Mouse (Mus musculus) forebrain, postnatal 0 days (tissue): ENCODE results near the gene Jph2. TPM values are rescaled to one million over a fixed set of nuclear protein-coding genes. Genes with fewer than 3 reads are reported as not detected.

ENCODE experiments used
- ATAC-seq: fragments of 200-750 bp; cut with Nextera tagmentation; 2 replicates; pipeline ENCODE4 v1.8.0; 2017; ENCODE audit warnings: mild to moderate bottlenecking, moderate library complexity
- DNase-seq: peaks from one replicate; pipeline ENCODE4 v3.0.0-alpha.2; 2015
- H3K27ac ChIP-seq: fragments of 300-500 bp; sonication (generic); 2 replicates; pipeline ENCODE4 v1.5.1; 2014; ENCODE audit warnings: low read depth, mild to moderate bottlenecking, antibody characterized with exemption, low read length, moderate library complexity, mixed read lengths
- H3K27me3 ChIP-seq: fragments of 300-500 bp; sonication (generic); 2 replicates; pipeline ENCODE4 v1.6.1; 2014; ENCODE audit warnings: mild to moderate bottlenecking, low read length, mixed read lengths; ENCODE audit not compliant: insufficient read depth
- H3K36me3 ChIP-seq: fragments of 300-500 bp; sonication (generic); 2 replicates; pipeline ENCODE4 v1.6.1; 2014; ENCODE audit warnings: mild to moderate bottlenecking, moderate library complexity; ENCODE audit not compliant: insufficient read depth
- H3K4me1 ChIP-seq: fragments of 300-500 bp; sonication (generic); 2 replicates; pipeline ENCODE4 v1.6.1; 2014; ENCODE audit warnings: antibody characterized with exemption; ENCODE audit not compliant: insufficient read depth
- H3K4me2 ChIP-seq: fragments of 300-500 bp; sonication (generic); 2 replicates; pipeline ENCODE4 v1.6.1; 2014; ENCODE audit warnings: low read depth, mild to moderate bottlenecking, moderate library complexity
- H3K4me3 ChIP-seq: fragments of 300-500 bp; sonication (generic); 2 replicates; pipeline ENCODE4 v1.5.1; 2014; ENCODE audit warnings: low read depth, low read length, mixed read lengths
- H3K9ac ChIP-seq: fragments of 300-500 bp; sonication (generic); 2 replicates; pipeline ENCODE4 v1.6.1; 2014; ENCODE audit warnings: mild to moderate bottlenecking
- H3K9me3 ChIP-seq: fragments of 300-500 bp; sonication (generic); 2 replicates; pipeline ENCODE4 v1.6.1; 2016; ENCODE audit warnings: low read length
- CTCF ChIP-seq: sonication (generic); IDR thresholded peaks from 2 replicates; pipeline ENCODE4 v1.5.1; 2016; ENCODE audit warnings: antibody characterized with exemption, control low read depth, low read depth
- WGBS: fragments of 180-500 bp; shearing (Covaris S2); extraction: QIAGEN DNeasy Blood & Tissue Kit; methylation state at CpG from one replicate; pipeline ENCODE4 v1.1.7; 2014; 5-methylcytosine and 5-hydroxymethylcytosine counted together
- polyA plus RNA-seq: library from polyadenylated mRNA; unstranded; fragments of >200 nt; fragmentation: Nextera tagmentation; extraction: Ambion mirVana; gene quantifications from 2 replicates; pipeline ENCODE4 v1.2.1, GENCODE M21; 2015
- total RNA-seq: library from RNA; depleted of rRNA; stranded (reverse); fragments of >200 nt; gene quantifications from 2 replicates; pipeline ENCODE4 v1.2.3, GENCODE M21; 2014

Jph2 gene
- total and polyA plus RNA-seq, 2 experiments from 2014 or later: 0.82 to 1.9 TPM

GRCm38 (mm10) chr2:163398770-163399169 is 977 bp upstream of the Jph2 start:
- no peak for TF ChIP-seq CTCF
- Histone ChIP-seq H3K4me1 (no peaks in the 10 kb centered on the region), H3K9me3 (no peaks in the 10 kb centered on the region), H3K27me3 (no peaks in the 10 kb centered on the region), H3K4me2 (no peak overlapping the region), H3K4me3 (no peak overlapping the region), H3K27ac (no peak overlapping the region), H3K9ac (no peak overlapping the region), H3K36me3 (no peaks in the 10 kb centered on the region)
- 83% methylated on average over 4 of the region's 4 CpGs for WGBS
- DNase-seq: no peak
- ATAC-seq: no peak

GRCm38 (mm10) chr2:163397071-163397470 is 722 bp downstream of the Jph2 start:
- no peaks in the 10 kb centered on the region for H3K36me3 ChIP-seq
- no peaks in the 10 kb centered on the region for H3K27me3 ChIP-seq
- H3K4me2 ChIP-seq: no peak overlapping the region
- DNase-seq (no peak), ATAC-seq (no peak)
- H3K9me3 ChIP-seq: no peaks in the 10 kb centered on the region
- H3K9ac ChIP-seq: no peak overlapping the region
- TF ChIP-seq CTCF: no peak
- H3K27ac ChIP-seq: no peak overlapping the region
- 91% methylated on average over 19 of the region's 19 CpGs for WGBS
- no peaks in the 10 kb centered on the region for H3K4me1 ChIP-seq
- H3K4me3 ChIP-seq: no peak overlapping the region

- WGBS: 68% methylated on average over 6 of the region's 6 CpGs
- Histone ChIP-seq H3K9me3 (no peaks in the 10 kb centered on the region), H3K27me3 (no peaks in the 10 kb centered on the region), H3K27ac (no peak overlapping the region), H3K4me3 (no peak overlapping the region), H3K9ac (no peak overlapping the region), H3K4me2 (no peak overlapping the region), H3K4me1 (no peaks in the 10 kb centered on the region), H3K36me3 (no peaks in the 10 kb centered on the region)
- no peak for ATAC-seq
- no peak for TF ChIP-seq CTCF
- no peak for DNase-seq
Measured at GRCm38 (mm10) chr2:163394977-163395376, 2.8 kb downstream of the Jph2 start.

GRCm38 (mm10) chr2:163393976-163394375 is 3.8 kb downstream of the Jph2 start:
- no peak for DNase-seq
- TF ChIP-seq CTCF: no peak

GRCm38 (mm10) chr2:163393241-163393640 is 4.6 kb downstream of the Jph2 start:
- no peaks in the 10 kb centered on the region for H3K27me3 ChIP-seq
- WGBS: 91% methylated on average over 10 of the region's 10 CpGs
- TF ChIP-seq CTCF: no peak
- H3K36me3 ChIP-seq: no peaks in the 10 kb centered on the region
- no peak overlapping the region for H3K4me2 ChIP-seq
- H3K9me3 ChIP-seq: no peaks in the 10 kb centered on the region
- H3K4me3 ChIP-seq: no peak overlapping the region
- no peaks in the 10 kb centered on the region for H3K4me1 ChIP-seq
- ATAC-seq: no peak
- H3K27ac ChIP-seq: no peak overlapping the region
- no peak for DNase-seq
- H3K9ac ChIP-seq: no peak overlapping the region

More at GRCm38 (mm10) chr2:163393976-163394375, 3.8 kb downstream of the Jph2 start:
- H3K4me1 ChIP-seq: no peaks in the 10 kb centered on the region
- H3K9me3 ChIP-seq: no peaks in the 10 kb centered on the region
- no peaks in the 10 kb centered on the region for H3K36me3 ChIP-seq
- H3K27me3 ChIP-seq: no peaks in the 10 kb centered on the region
- H3K9ac ChIP-seq: no peak overlapping the region
- no peak overlapping the region for H3K27ac ChIP-seq
- WGBS: 78% methylated on average over 6 of the region's 6 CpGs
- no peak overlapping the region for H3K4me2 ChIP-seq
- H3K4me3 ChIP-seq: no peak overlapping the region
- no peak for ATAC-seq

GRCm38 (mm10) chr2:163392436-163392835 is 5.4 kb downstream of the Jph2 start:
- DNase-seq (no peak), ATAC-seq (no peak)
- Histone ChIP-seq H3K4me3 (no peak overlapping the region), H3K4me1 (no peaks in the 10 kb centered on the region), H3K4me2 (no peak overlapping the region), H3K27ac (no peak overlapping the region), H3K9ac (no peak overlapping the region), H3K36me3 (no peaks in the 10 kb centered on the region), H3K27me3 (no peaks in the 10 kb centered on the region), H3K9me3 (0 out of 2 replicates have a peak, but pooled peaks cover 3% of the 10 kb centered on the region)
- TF ChIP-seq CTCF: no peak
- 83% methylated on average over 6 of the region's 6 CpGs for WGBS

GRCm38 (mm10) chr2:163386423-163387190 is 11.2 kb downstream of the Jph2 start:
- 79% methylated on average over 15 of the region's 15 CpGs for WGBS
- no peak for DNase-seq
- TF ChIP-seq CTCF: no peak
- H3K27ac ChIP-seq: no peak overlapping the region
- no peaks in the 10 kb centered on the region for H3K4me1 ChIP-seq
- 0 out of 2 replicates have a peak, but pooled peaks cover 3% of the 10 kb centered on the region for H3K9me3 ChIP-seq
- H3K4me3 ChIP-seq: no peak overlapping the region
- no peaks in the 10 kb centered on the region for H3K27me3 ChIP-seq
- H3K4me2 ChIP-seq: no peak overlapping the region
- no peaks in the 10 kb centered on the region for H3K36me3 ChIP-seq
- no peak overlapping the region for H3K9ac ChIP-seq
- ATAC-seq: no peak
